Mouse (Mus musculus) E14TG2a.4 (cell line): Measurements from ENCODE around the gene Pgc.

Source experiments
- H3K27me3 ChIP-seq: 2 replicates; pipeline ENCODE4 v1.6.1; 2014; ENCODE audit warnings: low read length, control low read depth; ENCODE audit not compliant: insufficient read depth
- H3K36me3 ChIP-seq: 2 replicates; pipeline ENCODE4 v1.6.1; 2014; ENCODE audit warnings: low read length, control low read depth; ENCODE audit not compliant: insufficient read depth
- H3K4me1 ChIP-seq: replicated peaks from 2 replicates; pipeline ENCODE4 v1.6.1; 2014; ENCODE audit warnings: low read depth, low read length, control low read depth
- H3K4me3 ChIP-seq: replicated peaks from 2 replicates; pipeline ENCODE4 v1.5.1; 2014; ENCODE audit warnings: mild to moderate bottlenecking, low read length
- H3K9me3 ChIP-seq: 2 replicates; pipeline ENCODE4 v1.6.1; 2014; ENCODE audit warnings: low read length, control low read depth
- CTCF ChIP-seq: conservative IDR thresholded peaks from 2 replicates; pipeline ENCODE4 v1.5.1; 2014; ENCODE audit warnings: low read length
- NANOG ChIP-seq: IDR thresholded peaks from 2 replicates; pipeline ENCODE4 v1.6.1; 2014; ENCODE audit warnings: borderline replicate concordance, low read length, mixed read lengths
- POU5F1 ChIP-seq: IDR thresholded peaks from 2 replicates; pipeline ENCODE4 v1.6.1; 2014; ENCODE audit warnings: low read length, borderline replicate concordance

Gene Pgc

GRCm38 (mm10) chr17:47726566-47726965 is at the start of gene Pgc:
Gene Pgc, plus strand, starts transcription at chr17:47726842.
- H3K27me3 ChIP-seq, result peaks cover 48% of the 10 kb centered on the region
- no peaks in the 10 kb centered on the region for H3K9me3 ChIP-seq
- peaks cover 39% of the 10 kb centered on the region for H3K4me1 ChIP-seq
- H3K4me3 ChIP-seq, result peak within 1 kb of the TSS; percentile 32; the same call in 1 of the 2 replicates
- TF ChIP-seq NANOG (no peak), POU5F1 (no peak), CTCF (no peak)
- no peaks in the 10 kb centered on the region for H3K36me3 ChIP-seq

DNA sequence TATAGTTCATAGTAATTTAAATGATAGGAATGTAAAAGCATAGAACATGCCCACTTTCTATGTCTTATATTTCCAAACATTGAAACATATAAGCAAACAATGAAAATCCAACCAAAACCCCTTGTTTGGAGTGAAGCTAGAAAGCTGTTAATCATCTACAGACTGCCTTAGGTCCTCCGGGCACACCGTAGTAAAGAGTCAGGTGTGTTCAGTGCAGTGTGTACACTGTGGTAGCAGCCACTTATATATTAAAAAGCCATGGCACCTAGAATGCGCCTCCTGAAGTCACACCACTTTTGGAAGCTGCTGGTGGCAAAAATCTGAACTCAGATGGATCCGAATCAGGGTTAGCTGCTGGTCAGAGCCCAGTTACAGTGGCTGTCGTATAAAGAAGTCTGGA is 48.4 kb upstream of the Pgc start:
- no peak overlapping the region for H3K4me3 ChIP-seq
- H3K36me3 ChIP-seq, result peaks cover 84% of the 10 kb centered on the region
- no peaks in the 10 kb centered on the region for H3K9me3 ChIP-seq
- no peak for TF ChIP-seq CTCF
- H3K4me1 ChIP-seq, result peaks cover 39% of the 10 kb centered on the region
- H3K27me3 ChIP-seq, result no peaks in the 10 kb centered on the region

GRCm38 (mm10) chr17:47678702-47679101 is 47.9 kb upstream of the Pgc start:
- Histone ChIP-seq H3K4me3 (no peak overlapping the region), H3K27me3 (no peaks in the 10 kb centered on the region), H3K36me3 (peaks cover 89% of the 10 kb centered on the region), H3K4me1 (peaks cover 37% of the 10 kb centered on the region), H3K9me3 (no peaks in the 10 kb centered on the region)
- no peak for TF ChIP-seq POU5F1
- no peak for TF ChIP-seq NANOG
- TF ChIP-seq CTCF, result no peak

- Histone ChIP-seq H3K9me3 (no peaks in the 10 kb centered on the region), H3K36me3 (peaks cover 93% of the 10 kb centered on the region), H3K4me3 (no peak overlapping the region), H3K27me3 (no peaks in the 10 kb centered on the region), H3K4me1 (peaks cover 52% of the 10 kb centered on the region)
- TF ChIP-seq NANOG (no peak), POU5F1 (no peak), CTCF (no peak)
Observed at GRCm38 (mm10) chr17:47682836-47683235, 43.8 kb upstream of the Pgc start.

DNA sequence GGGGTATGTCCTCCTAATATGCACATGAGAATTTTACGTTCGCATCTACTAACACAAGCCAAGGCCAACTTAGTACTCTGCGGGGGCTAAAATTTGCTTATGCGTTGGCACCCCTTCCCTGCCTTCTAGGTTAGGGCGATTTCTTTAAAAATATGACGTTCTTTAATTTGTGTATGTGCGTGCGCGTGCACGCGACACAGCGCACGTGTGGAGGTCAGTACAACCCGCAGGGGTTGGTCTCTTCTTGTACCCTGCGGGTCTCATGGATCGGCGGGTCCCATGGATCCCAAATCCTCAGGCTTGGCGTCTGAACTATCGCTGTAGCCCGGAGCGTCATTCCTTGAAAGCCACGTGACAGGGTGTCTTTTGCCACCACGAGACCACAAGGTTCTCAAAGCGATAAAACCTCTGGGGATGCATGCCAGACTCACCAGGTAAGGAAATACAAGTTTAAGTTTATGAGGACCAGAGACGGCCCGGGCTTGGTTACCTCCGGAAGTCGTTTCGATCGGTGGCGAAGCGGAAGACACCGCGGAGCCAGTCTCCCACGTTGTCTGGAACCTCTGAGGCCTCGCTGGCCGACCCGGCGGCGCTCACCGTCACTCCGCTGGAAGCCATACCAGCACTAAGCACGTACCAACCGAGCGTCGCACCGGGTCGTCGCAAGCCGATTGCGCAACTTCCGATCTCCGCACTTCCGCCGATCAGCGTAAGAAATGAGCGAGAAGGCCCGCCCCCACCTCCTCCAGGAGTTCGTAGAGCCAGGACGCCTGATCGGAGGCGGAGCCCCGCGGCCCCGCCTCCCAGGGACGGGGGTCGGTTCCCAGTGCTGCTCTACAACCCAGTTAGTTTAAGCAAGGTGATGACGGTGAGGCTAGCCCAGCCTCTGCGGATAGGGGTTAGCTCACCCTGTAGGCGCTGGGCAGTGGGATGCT is 39.0 kb upstream of the Pgc start:
- TF ChIP-seq NANOG, result peak; percentile 12; the same call in 1 of the 2 replicates
- TF ChIP-seq CTCF, result no peak
- Histone ChIP-seq H3K36me3 (peaks cover 46% of the 10 kb centered on the region), H3K9me3 (no peaks in the 10 kb centered on the region), H3K27me3 (peaks cover 36% of the 10 kb centered on the region), H3K4me1 (peaks cover 78% of the 10 kb centered on the region), H3K4me3 (peak overlapping the region; percentile 98)

DNA sequence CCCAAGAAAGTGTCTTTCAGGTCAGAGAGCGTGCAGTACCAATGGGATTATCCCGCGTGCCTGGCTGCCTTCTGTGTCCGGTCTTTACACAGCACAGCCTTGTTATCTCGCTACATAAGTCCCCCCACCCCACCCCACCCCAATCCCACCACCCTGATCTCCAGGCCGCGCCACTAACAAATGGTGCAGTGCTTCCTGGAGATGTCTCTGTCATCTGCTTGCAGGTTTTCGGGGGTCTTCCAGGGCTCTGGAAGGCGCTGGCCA is 38.4 kb upstream of the Pgc start, which contains the start of gene Tomm6:
Gene Tomm6, minus strand, starts transcription at position 43 of the 264 bp plus-strand sequence.
- peaks cover 42% of the 10 kb centered on the region for H3K27me3 ChIP-seq
- peaks cover 74% of the 10 kb centered on the region for H3K4me1 ChIP-seq
- H3K36me3 ChIP-seq, result peaks cover 40% of the 10 kb centered on the region
- H3K4me3 ChIP-seq, result peak within 1 kb of the TSS; percentile 98
- H3K9me3 ChIP-seq, result no peaks in the 10 kb centered on the region
- TF ChIP-seq NANOG, result no peak
- no peak for TF ChIP-seq POU5F1
- TF ChIP-seq CTCF, result no peak

DNA sequence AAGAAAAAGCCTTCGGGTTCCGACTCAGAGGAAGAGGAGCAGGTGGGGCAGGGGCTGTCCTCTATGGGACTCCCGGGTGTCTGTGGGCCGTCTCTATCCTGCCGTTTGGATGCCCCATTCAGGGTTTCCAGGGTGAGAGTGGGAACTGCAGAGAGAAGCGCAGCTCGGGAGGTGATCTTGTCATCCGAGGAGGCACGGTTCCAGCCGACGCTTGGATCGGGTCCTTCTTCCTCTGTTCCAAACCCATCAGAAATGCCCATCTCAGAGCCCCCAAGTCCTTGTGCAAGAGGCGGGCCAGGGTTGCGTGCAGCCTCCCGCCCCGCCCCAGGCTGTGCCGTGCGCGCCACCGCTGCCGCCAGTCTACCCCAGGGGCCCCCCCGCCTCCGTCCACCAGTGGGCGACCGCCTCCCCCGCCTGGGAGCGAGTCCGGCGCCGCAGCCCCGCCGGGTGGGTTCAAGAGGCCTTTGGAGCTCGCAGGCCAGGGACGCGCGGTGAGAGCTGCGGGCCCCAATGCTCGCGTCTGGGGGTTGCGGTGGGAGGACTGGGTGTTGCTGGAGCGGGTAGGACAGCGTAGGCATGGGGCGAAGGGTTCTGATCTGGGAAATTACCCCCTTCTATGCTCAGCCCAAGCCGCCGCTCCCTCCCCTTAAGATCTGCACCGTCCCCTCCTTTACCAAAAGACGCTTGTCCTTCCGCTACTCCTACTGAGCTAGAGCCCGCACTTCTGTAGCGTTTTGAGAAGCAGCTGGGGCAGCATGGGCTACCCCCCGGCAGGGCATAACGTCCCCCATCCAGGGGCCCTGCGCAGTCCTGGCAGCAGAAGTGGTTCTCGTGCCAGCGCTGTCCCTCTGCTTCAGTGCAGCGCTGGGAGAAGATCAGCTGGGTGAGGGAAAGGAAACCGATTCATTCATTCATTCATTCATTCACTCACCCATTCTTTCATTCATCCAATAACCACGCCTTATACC is 37.8 kb upstream of the Pgc start, which contains the start of gene Frs3:
Gene Frs3, plus strand, starts transcription at position 423 of the 968 bp plus-strand sequence.
- peaks cover 49% of the 10 kb centered on the region for H3K27me3 ChIP-seq
- peaks cover 34% of the 10 kb centered on the region for H3K36me3 ChIP-seq
- peak within 1 kb of the TSS; percentile 98 for H3K4me3 ChIP-seq
- H3K4me1 ChIP-seq, result peaks cover 75% of the 10 kb centered on the region
- no peak for TF ChIP-seq CTCF
- TF ChIP-seq POU5F1, result no peak
- no peak for TF ChIP-seq NANOG
- H3K9me3 ChIP-seq, result no peaks in the 10 kb centered on the region

DNA sequence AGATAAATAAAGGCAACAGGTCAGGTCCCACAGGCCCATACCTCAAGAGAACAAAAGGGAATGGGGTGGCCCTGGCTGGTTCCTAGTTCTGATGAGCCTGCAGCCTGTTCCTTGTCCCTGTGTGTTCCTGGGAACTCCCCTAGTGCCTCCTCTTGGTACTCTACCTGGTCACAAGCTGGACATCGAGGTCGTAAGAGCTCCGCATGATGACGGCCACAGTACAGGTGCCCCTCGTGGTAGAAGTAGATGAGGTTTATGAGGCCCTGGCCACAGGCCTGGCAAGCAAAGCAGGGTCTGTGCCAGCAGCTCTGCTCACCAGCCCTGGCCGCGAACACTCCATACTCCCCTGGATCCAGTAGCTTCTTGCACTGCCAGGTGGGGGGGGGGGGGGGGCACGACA is 36.7 kb upstream of the Pgc start:
- Histone ChIP-seq H3K4me3 (no peak overlapping the region), H3K27me3 (peaks cover 54% of the 10 kb centered on the region), H3K4me1 (peaks cover 73% of the 10 kb centered on the region), H3K36me3 (peaks cover 24% of the 10 kb centered on the region), H3K9me3 (no peaks in the 10 kb centered on the region)
- TF ChIP-seq CTCF, result no peak
- TF ChIP-seq NANOG, result no peak
- no peak for TF ChIP-seq POU5F1
